Mouse (Mus musculus) spleen, adult 2 months (tissue): Measurements from ENCODE around the gene Pced1b.

Experiments used
- CTCF ChIP-seq: fragments of 200-500 bp; IDR thresholded peaks from 2 replicates; pipeline ENCODE4 v1.5.1; 2011; ENCODE audit warnings: mild to moderate bottlenecking, inconsistent platforms; ENCODE audit not compliant: insufficient read depth, insufficient read length, insufficient replicate concordance; ENCODE audit errors: extremely low read depth
- POLR2A ChIP-seq: fragments of 200-500 bp; IDR thresholded peaks from 2 replicates; pipeline ENCODE4 v1.6.1; 2011; ENCODE audit warnings: low read depth, low read length, inconsistent platforms

GRCm38 (mm10) chr15:97255800-97256199, 8.9 kb downstream of the Pced1b start:
- TF ChIP-seq CTCF = no peak
- no peak for TF ChIP-seq POLR2A
